Mouse (Mus musculus) frontal cortex, adult (tissue): ENCODE results near the gene Olfr482.

ENCODE experiments used
- ATAC-seq: cut with Nextera tagmentation; 2 replicates; pipeline ENCODE4 v1.9.2; 2017; ENCODE audit warnings: mild to moderate bottlenecking, moderate library complexity, mixed read lengths; ENCODE audit not compliant: low TSS enrichment

Gene Olfr482

GRCm38 (mm10) chr7:108097486-108097885 lies at the start of gene Olfr482:
Olfr482 (minus strand) TSS chr7:108097586.
- no peak for ATAC-seq

GRCm38 (mm10) chr7:108127349-108127748 lies 30.0 kb upstream of the Olfr482 start, which contains the start of gene Olfr484:
Olfr484 (minus strand) TSS chr7:108127449.
- ATAC-seq: no peak

GRCm38 (mm10) chr7:108121416-108121815 lies 24.0 kb upstream of the Olfr482 start:
- ATAC-seq: no peak

GRCm38 (mm10) chr7:108120681-108121080 lies 23.3 kb upstream of the Olfr482 start:
- no peak for ATAC-seq

GRCm38 (mm10) chr7:108100549-108100948 lies 3.2 kb upstream of the Olfr482 start, which contains the start of gene Olfr483:
Olfr483 (plus strand) TSS chr7:108100849.
- no peak for ATAC-seq

GRCm38 (mm10) chr7:108079555-108079954 lies 17.8 kb downstream of the Olfr482 start, which contains the start of gene Olfr481:
Olfr481 (plus strand) TSS chr7:108079855.
- ATAC-seq: no peak

- no peak for ATAC-seq
Measured at GRCm38 (mm10) chr7:108067246-108067645, 30.1 kb downstream of the Olfr482 start, which contains the start of gene Olfr480. Olfr480 (minus strand) TSS chr7:108067346.

- no peak for ATAC-seq
Measured at GRCm38 (mm10) chr7:108050393-108050792, 47.0 kb downstream of the Olfr482 start, which contains the start of gene Olfr479. Olfr479 (plus strand) TSS chr7:108050693.
